Mouse (Mus musculus) forebrain, embryonic 10.5 days (tissue): ENCODE data around the gene D11Wsu47e. TPM values are rescaled to one million over a fixed set of nuclear protein-coding genes. Genes with fewer than 3 reads are reported as not detected.
"Not testable (repeated sequence)": the region's sequence is repeated elsewhere in the genome, so short reads cannot be mapped to it uniquely, and the experiment has no call there.

Experiments
- DNase-seq: peaks from one replicate; pipeline ENCODE4 v3.0.0-alpha.2; 2017; ENCODE audit warnings: low spot score; ENCODE audit errors: extremely low spot score
- H3K27ac ChIP-seq: fragments of 300-500 bp; sonication (generic); 2 replicates; pipeline ENCODE4 v1.5.1; 2016; ENCODE audit warnings: mild to moderate bottlenecking
- H3K27me3 ChIP-seq: fragments of 300-500 bp; sonication (generic); 2 replicates; pipeline ENCODE4 v1.6.1; 2016; ENCODE audit warnings: mild to moderate bottlenecking; ENCODE audit not compliant: poor library complexity, severe bottlenecking
- H3K36me3 ChIP-seq: fragments of 300-500 bp; sonication (generic); replicated peaks from 2 replicates; pipeline ENCODE4 v1.6.1; 2016; ENCODE audit warnings: mild to moderate bottlenecking, moderate library complexity
- H3K4me1 ChIP-seq: fragments of 300-500 bp; sonication (generic); 2 replicates; pipeline ENCODE4 v1.6.1; 2016
- H3K4me3 ChIP-seq: fragments of 300-500 bp; sonication (generic); 2 replicates; pipeline ENCODE4 v1.5.1; 2016; ENCODE audit warnings: mild to moderate bottlenecking, moderate library complexity
- H3K9me3 ChIP-seq: fragments of 300-500 bp; sonication (generic); 2 replicates; pipeline ENCODE4 v1.6.1; 2016; ENCODE audit warnings: mild to moderate bottlenecking, moderate library complexity
- WGBS: fragments of 180-500 bp; shearing (Covaris S2); methylation state at CpG from one replicate; pipeline ENCODE4 v1.1.7; 2016; 5-methylcytosine and 5-hydroxymethylcytosine counted together
- polyA plus RNA-seq: library from polyadenylated mRNA; unstranded; fragments of >200 nt; fragmentation: Nextera tagmentation; extraction: Ambion mirVana; gene quantifications from 2 replicates; pipeline ENCODE4 v1.2.1, GENCODE M21; 2016

The D11Wsu47e gene
- polyA plus RNA-seq, 1 experiment from 2014 or later, result 23.8 TPM

DNA sequence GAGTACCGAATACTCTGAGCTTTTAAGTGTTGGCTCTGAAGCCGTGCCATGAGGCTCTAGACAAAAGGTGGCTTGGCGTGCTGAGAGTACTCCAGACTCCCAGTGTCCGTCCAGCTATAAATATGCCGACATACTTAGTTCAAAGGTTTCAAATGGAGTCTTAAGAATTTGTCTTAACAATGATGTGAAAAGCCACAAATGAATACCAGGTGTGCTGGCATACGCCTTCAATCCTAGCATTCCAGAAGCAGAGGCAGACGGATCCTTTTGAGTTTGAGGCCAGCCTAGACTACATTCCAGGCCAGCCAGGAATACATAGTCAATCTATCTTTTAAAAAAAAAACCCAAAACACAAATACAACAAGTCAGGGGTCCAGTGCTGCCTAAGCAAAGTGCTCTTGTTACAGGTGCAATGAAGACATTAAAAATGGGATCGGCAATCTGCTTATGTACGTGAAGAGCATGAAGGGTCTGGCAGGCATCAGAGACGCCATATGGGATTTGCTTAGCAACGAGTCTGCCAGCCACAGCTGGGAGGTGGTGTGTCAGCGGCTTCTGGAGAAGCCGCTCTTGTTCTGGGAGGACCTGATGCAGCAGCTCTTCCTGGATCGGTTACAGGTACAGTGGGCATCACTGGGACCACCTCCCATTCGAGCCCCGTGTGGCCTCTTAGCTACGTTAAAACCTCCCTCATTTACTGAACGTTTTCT lies 29.5 kb upstream of the D11Wsu47e start:
- H3K27ac ChIP-seq, result no peak overlapping the region
- H3K9me3 ChIP-seq, result no peaks in the 10 kb centered on the region
- no peak for DNase-seq
- H3K4me3 ChIP-seq, result no peak overlapping the region
- H3K4me1 ChIP-seq, result peaks cover 33% of the 10 kb centered on the region
- H3K36me3 ChIP-seq, result peaks cover 85% of the 10 kb centered on the region
- no peaks in the 10 kb centered on the region for H3K27me3 ChIP-seq
- 81% methylated on average over 18 of the region's 18 CpGs for WGBS

DNA sequence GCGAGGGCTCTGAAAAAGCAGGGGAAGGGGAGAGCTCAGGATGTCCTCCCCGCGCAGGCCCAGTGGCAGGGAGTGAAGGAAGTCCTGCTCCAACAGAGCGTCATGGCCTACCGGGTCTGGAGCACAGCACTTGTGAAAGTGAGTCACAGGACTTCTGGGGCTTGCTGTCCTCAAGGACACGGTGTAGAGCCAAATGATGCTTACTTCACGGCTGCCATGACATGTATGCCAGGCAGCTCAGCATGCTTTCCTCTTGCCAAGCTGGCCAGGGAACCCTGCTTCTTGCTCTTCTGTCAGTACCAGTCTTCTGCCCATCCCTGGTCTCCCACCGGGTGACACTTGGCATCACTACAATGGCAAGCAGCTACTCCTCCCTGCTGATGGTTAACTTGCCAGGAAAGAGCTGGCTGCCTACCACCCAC lies 27.7 kb upstream of the D11Wsu47e start:
- Histone ChIP-seq H3K9me3 (no peaks in the 10 kb centered on the region), H3K36me3 (peaks cover 100% of the 10 kb centered on the region), H3K4me1 (peaks cover 15% of the 10 kb centered on the region), H3K27ac (no peak overlapping the region), H3K4me3 (no peak overlapping the region), H3K27me3 (no peaks in the 10 kb centered on the region)
- DNase-seq, result no peak
- 97% methylated on average over 8 of the region's 8 CpGs for WGBS

GRCm38 (mm10) chr11:113657221-113657620 lies 27.0 kb upstream of the D11Wsu47e start:
- Histone ChIP-seq H3K27me3 (no peaks in the 10 kb centered on the region), H3K27ac (no peak overlapping the region), H3K36me3 (peaks cover 100% of the 10 kb centered on the region), H3K4me3 (no peak overlapping the region), H3K9me3 (no peaks in the 10 kb centered on the region), H3K4me1 (peaks cover 8% of the 10 kb centered on the region; the same call in 1 of the 2 replicates)
- no peak for DNase-seq
- 87% methylated on average over 4 of the region's 4 CpGs for WGBS

DNA sequence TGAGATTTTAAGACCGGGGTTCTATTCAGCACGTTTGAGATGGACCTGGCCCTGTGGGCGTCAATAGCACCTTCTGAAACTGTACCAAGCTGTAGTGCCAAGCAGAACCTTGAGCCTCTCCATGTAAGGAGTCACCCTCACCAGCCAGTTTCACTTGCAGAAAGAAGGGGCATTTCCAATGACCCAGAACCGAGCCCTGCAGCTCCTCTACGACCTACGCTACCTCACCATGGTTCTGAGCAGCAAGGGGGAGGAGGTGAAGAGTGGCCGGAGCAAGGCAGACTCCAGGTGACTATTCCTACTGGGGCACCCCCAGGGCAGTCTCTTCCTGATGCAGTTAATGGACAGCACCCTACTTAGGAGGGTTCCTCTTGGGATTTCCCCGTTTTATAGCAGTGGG lies 25.9 kb upstream of the D11Wsu47e start:
- peaks cover 4% of the 10 kb centered on the region; the same call in 1 of the 2 replicates for H3K4me1 ChIP-seq
- no peaks in the 10 kb centered on the region for H3K27me3 ChIP-seq
- no peaks in the 10 kb centered on the region for H3K9me3 ChIP-seq
- peaks cover 100% of the 10 kb centered on the region for H3K36me3 ChIP-seq
- H3K4me3 ChIP-seq, result no peak overlapping the region
- DNase-seq, result no peak
- H3K27ac ChIP-seq, result no peak overlapping the region
- WGBS, result 91% methylated on average over 8 of the region's 8 CpGs

- Histone ChIP-seq H3K9me3 (no peaks in the 10 kb centered on the region), H3K4me1 (peaks cover 4% of the 10 kb centered on the region; the same call in 1 of the 2 replicates), H3K27me3 (no peaks in the 10 kb centered on the region), H3K36me3 (peaks cover 100% of the 10 kb centered on the region), H3K27ac (no peak overlapping the region), H3K4me3 (no peak overlapping the region)
- DNase-seq, result no peak
- WGBS, result 92% methylated on average over 4 of the region's 4 CpGs
Measured at GRCm38 (mm10) chr11:113658763-113659162, 25.4 kb upstream of the D11Wsu47e start.

DNA sequence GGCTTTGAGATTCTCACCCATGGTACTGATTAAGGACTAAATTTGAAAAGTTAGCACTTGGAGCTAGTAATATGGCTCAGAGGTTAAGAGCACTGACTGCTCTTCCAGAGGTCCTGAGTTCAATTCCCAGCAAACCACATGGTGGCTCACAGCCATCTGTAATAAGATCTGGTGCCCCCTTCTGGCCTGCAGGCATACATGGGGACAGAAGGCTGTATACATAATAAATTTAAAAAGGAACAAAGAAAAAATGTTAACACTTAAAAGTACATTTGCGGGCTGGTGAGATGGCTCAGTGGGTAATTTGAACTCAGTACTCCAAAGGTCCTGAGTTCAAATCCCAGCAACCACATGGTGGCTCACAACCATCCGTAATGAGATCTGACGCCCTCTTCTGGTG lies 24.0 kb upstream of the D11Wsu47e start:
- H3K27ac ChIP-seq, H3K27me3 ChIP-seq, H3K4me3 ChIP-seq, H3K9me3 ChIP-seq, H3K4me1 ChIP-seq, DNase-seq: not testable (repeated sequence)
- H3K36me3 ChIP-seq, result peaks cover 99% of the 10 kb centered on the region
- WGBS, result 96% methylated on average over 3 of the region's 3 CpGs

DNA sequence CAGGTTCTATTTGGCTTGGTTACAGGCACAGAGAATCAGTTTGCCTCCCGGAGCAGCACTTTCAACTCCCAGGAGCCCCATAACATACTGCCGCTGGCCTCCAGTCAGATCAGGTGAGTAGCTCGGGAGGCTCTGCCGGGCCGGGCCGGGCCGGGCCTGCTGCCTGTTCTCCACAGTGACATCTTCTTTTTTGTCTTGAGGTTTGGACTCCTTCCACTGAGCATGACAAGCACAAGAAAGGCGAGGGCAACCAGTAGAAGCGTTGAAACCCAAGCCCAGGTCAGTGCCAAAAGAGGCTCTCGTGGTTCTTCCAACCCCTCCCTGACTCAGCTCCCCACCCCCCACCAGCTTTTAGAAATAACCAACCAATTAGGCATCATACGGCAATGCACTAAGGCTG lies 23.3 kb upstream of the D11Wsu47e start:
- H3K27ac ChIP-seq, result no peak overlapping the region
- no peak overlapping the region for H3K4me3 ChIP-seq
- H3K27me3 ChIP-seq, result no peaks in the 10 kb centered on the region
- peaks cover 95% of the 10 kb centered on the region for H3K36me3 ChIP-seq
- DNase-seq, result no peak
- no peaks in the 10 kb centered on the region for H3K4me1 ChIP-seq
- 97% methylated on average over 11 of the region's 11 CpGs for WGBS
- H3K9me3 ChIP-seq, result no peaks in the 10 kb centered on the region

DNA sequence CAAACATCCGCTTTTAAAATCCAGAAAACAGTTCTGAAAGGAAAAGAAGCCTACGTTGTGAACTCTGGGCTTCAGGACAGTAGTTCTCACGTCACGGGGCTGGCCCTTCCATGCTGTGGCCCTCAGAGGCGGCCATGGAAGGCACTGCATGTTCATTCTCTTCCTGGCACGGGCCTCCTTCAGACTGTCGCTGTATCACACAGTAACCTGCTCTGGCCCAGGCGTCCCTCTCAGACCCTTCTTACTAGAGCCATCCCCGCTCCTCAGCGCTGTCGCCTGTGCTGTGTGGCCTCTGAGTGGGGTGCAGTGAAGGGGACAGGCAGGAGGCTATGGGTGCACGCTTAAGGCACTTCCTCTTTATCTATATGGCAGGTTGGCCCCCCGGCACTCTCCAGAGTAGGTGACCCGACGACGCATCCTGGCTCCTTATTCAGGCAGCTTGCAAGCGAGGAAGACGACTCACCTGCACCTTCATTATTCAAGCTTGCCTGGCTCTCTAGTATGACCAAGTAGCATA lies 22.3 kb upstream of the D11Wsu47e start:
- H3K9me3 ChIP-seq, result no peaks in the 10 kb centered on the region
- 95% methylated on average over 18 of the region's 18 CpGs for WGBS
- H3K27me3 ChIP-seq, result no peaks in the 10 kb centered on the region
- DNase-seq, result no peak
- peaks cover 91% of the 10 kb centered on the region for H3K36me3 ChIP-seq
- no peak overlapping the region for H3K27ac ChIP-seq
- H3K4me1 ChIP-seq, result no peaks in the 10 kb centered on the region
- H3K4me3 ChIP-seq, result no peak overlapping the region

- WGBS, result 85% methylated on average over 2 of the region's 2 CpGs
- Histone ChIP-seq H3K27me3 (no peaks in the 10 kb centered on the region), H3K36me3 (peaks cover 91% of the 10 kb centered on the region), H3K4me3 (no peak overlapping the region), H3K27ac (no peak overlapping the region), H3K9me3 (no peaks in the 10 kb centered on the region), H3K4me1 (no peaks in the 10 kb centered on the region)
- DNase-seq, result no peak
Measured at GRCm38 (mm10) chr11:113664279-113664678, 19.9 kb upstream of the D11Wsu47e start.

- Histone ChIP-seq H3K36me3 (peaks cover 89% of the 10 kb centered on the region), H3K9me3 (no peaks in the 10 kb centered on the region), H3K27me3 (no peaks in the 10 kb centered on the region), H3K4me1 (no peaks in the 10 kb centered on the region), H3K27ac (no peak overlapping the region), H3K4me3 (no peak overlapping the region)
- DNase-seq, result no peak
- WGBS, result 92% methylated on average over 6 of the region's 6 CpGs
Measured at GRCm38 (mm10) chr11:113666205-113666604, 18.0 kb upstream of the D11Wsu47e start.

- Histone ChIP-seq H3K9me3 (no peaks in the 10 kb centered on the region), H3K27ac (no peak overlapping the region), H3K27me3 (no peaks in the 10 kb centered on the region), H3K4me3 (no peak overlapping the region), H3K36me3 (peaks cover 89% of the 10 kb centered on the region), H3K4me1 (no peaks in the 10 kb centered on the region)
- DNase-seq, result no peak
- WGBS, result 65% methylated on average over 10 of the region's 10 CpGs
Measured at GRCm38 (mm10) chr11:113666648-113667047, 17.6 kb upstream of the D11Wsu47e start.

DNA sequence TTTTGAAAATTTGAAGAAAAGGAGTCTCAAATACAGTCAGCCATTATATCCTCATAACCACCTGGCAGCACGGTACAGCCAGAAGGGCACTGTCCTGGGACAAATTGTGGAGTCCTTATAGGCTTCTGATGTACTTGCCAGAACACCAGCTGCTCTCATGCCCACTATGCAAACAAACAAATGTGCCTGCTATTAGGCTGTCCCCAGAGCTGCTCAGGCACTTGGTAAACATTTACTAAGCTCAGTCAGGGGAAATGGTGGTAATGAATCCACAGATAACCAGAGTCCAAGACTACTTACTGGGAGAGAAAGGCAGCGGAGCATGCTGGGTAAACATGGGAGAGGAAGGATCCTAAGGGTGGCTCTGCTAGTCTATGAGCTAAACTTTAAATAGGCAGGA lies 17.1 kb upstream of the D11Wsu47e start:
- H3K4me3 ChIP-seq, result no peak overlapping the region
- peaks cover 89% of the 10 kb centered on the region for H3K36me3 ChIP-seq
- no peak for DNase-seq
- no peaks in the 10 kb centered on the region for H3K9me3 ChIP-seq
- WGBS, result 91% methylated on average over 2 of the region's 2 CpGs
- no peaks in the 10 kb centered on the region for H3K27me3 ChIP-seq
- no peaks in the 10 kb centered on the region for H3K4me1 ChIP-seq
- no peak overlapping the region for H3K27ac ChIP-seq

DNA sequence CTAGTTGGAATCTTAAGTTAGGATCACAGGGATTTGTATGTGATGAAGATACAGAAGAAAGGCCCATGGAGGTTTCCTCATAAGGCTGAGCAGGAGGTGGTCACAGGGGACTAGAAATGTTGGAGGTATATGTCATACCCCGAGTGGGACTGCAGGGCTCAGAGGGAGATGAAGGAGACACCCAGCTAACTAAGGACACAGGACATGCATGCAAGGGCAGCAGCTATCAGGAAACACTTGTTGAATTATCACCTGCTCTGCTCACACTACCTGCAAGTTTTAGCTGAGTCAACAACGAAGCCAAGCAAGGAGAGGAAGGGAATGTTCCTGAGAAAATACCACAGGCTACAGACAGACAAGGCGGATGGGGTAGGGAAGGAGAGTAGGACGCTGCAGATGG lies 16.5 kb upstream of the D11Wsu47e start:
- H3K27ac ChIP-seq, result no peak overlapping the region
- 87% methylated on average over 4 of the region's 4 CpGs for WGBS
- no peak for DNase-seq
- no peaks in the 10 kb centered on the region for H3K9me3 ChIP-seq
- peaks cover 89% of the 10 kb centered on the region for H3K36me3 ChIP-seq
- no peaks in the 10 kb centered on the region for H3K27me3 ChIP-seq
- H3K4me1 ChIP-seq, result no peaks in the 10 kb centered on the region
- no peak overlapping the region for H3K4me3 ChIP-seq
